Mouse (Mus musculus) intestine, embryonic 16.5 days (tissue): Measurements from ENCODE around the gene Pold1. TPM values are rescaled to one million over a fixed set of nuclear protein-coding genes. Genes with fewer than 3 reads are reported as not detected.

Experiments used
- ATAC-seq: fragments of 200-750 bp; cut with Nextera tagmentation; 2 replicates; pipeline ENCODE4 v1.8.0; 2017; ENCODE audit warnings: moderate TSS enrichment, moderate library complexity
- H3K27ac ChIP-seq: fragments of 300-500 bp; sonication (generic); 2 replicates; pipeline ENCODE4 v1.5.1; 2014; ENCODE audit warnings: mild to moderate bottlenecking, low read length
- H3K27me3 ChIP-seq: fragments of 300-500 bp; sonication (generic); replicated peaks from 2 replicates; pipeline ENCODE4 v1.6.1; 2014; ENCODE audit warnings: low read length, control low read depth, mixed read lengths; ENCODE audit not compliant: control insufficient read depth, insufficient read depth
- H3K36me3 ChIP-seq: fragments of 300-500 bp; sonication (generic); 2 replicates; pipeline ENCODE4 v1.6.1; 2014; ENCODE audit warnings: low read length, control low read depth; ENCODE audit not compliant: control insufficient read depth, insufficient read depth
- H3K4me1 ChIP-seq: fragments of 300-500 bp; sonication (generic); 2 replicates; pipeline ENCODE4 v1.6.1; 2014; ENCODE audit warnings: low read length, control low read depth, mixed read lengths; ENCODE audit not compliant: control insufficient read depth, insufficient read depth
- H3K4me2 ChIP-seq: fragments of 300-500 bp; sonication (generic); 2 replicates; pipeline ENCODE4 v1.6.1; 2014; ENCODE audit warnings: low read depth, low read length, control low read depth
- H3K4me3 ChIP-seq: fragments of 300-500 bp; sonication (generic); 2 replicates; pipeline ENCODE4 v1.5.1; 2014; ENCODE audit warnings: mild to moderate bottlenecking, low read length
- H3K9ac ChIP-seq: fragments of 300-500 bp; sonication (generic); 2 replicates; pipeline ENCODE4 v1.6.1; 2014; ENCODE audit warnings: low read depth, low read length
- H3K9me3 ChIP-seq: fragments of 300-500 bp; sonication (generic); 2 replicates; pipeline ENCODE4 v1.6.1; 2016; ENCODE audit warnings: low read length, control low read depth; ENCODE audit not compliant: control insufficient read depth
- WGBS: fragments of 180-500 bp; shearing (Covaris S2); extraction: QIAGEN DNeasy Blood & Tissue Kit; methylation state at CpG from one replicate; pipeline ENCODE4 v1.1.7; 2014; 5-methylcytosine and 5-hydroxymethylcytosine counted together
- polyA plus RNA-seq: library from polyadenylated mRNA; unstranded; fragments of >200 nt; fragmentation: Nextera tagmentation; extraction: Ambion mirVana; gene quantifications from 2 replicates; pipeline ENCODE4 v1.2.1, GENCODE M21; 2015

The Pold1 gene
- polyA plus RNA-seq, 1 experiment from 2014 or later, result 76.4 TPM

GRCm38 (mm10) chr7:44584921-44585320 is 36.3 kb upstream of the Pold1 start:
- Histone ChIP-seq H3K4me3 (no peak overlapping the region), H3K9ac (no peak overlapping the region), H3K4me2 (no peak overlapping the region), H3K27ac (no peak overlapping the region), H3K9me3 (no peaks in the 10 kb centered on the region), H3K36me3 (no peaks in the 10 kb centered on the region), H3K4me1 (peaks cover 7% of the 10 kb centered on the region; the same call in 1 of the 2 replicates), H3K27me3 (peaks cover 48% of the 10 kb centered on the region)
- 88% methylated on average over 6 of the region's 6 CpGs for WGBS
- ATAC-seq, result no peak

GRCm38 (mm10) chr7:44584265-44584804 is 35.7 kb upstream of the Pold1 start:
- ATAC-seq, result no peak
- Histone ChIP-seq H3K36me3 (no peaks in the 10 kb centered on the region), H3K9ac (no peak overlapping the region), H3K27me3 (peaks cover 43% of the 10 kb centered on the region), H3K4me1 (peaks cover 7% of the 10 kb centered on the region; the same call in 1 of the 2 replicates), H3K9me3 (no peaks in the 10 kb centered on the region), H3K27ac (no peak overlapping the region), H3K4me3 (no peak overlapping the region), H3K4me2 (no peak overlapping the region)
- WGBS, result 77% methylated on average over 4 of the region's 4 CpGs

GRCm38 (mm10) chr7:44583146-44583545 is 34.5 kb upstream of the Pold1 start:
- Histone ChIP-seq H3K27me3 (peaks cover 33% of the 10 kb centered on the region), H3K4me3 (no peak overlapping the region), H3K9ac (no peak overlapping the region), H3K36me3 (no peaks in the 10 kb centered on the region), H3K4me1 (0 out of 2 replicates have a peak, but pooled peaks cover 3% of the 10 kb centered on the region), H3K27ac (no peak overlapping the region), H3K9me3 (peaks cover 4% of the 10 kb centered on the region), H3K4me2 (no peak overlapping the region)
- WGBS, result 93% methylated on average over 1 of the region's 1 CpGs
- ATAC-seq, result no peak

DNA sequence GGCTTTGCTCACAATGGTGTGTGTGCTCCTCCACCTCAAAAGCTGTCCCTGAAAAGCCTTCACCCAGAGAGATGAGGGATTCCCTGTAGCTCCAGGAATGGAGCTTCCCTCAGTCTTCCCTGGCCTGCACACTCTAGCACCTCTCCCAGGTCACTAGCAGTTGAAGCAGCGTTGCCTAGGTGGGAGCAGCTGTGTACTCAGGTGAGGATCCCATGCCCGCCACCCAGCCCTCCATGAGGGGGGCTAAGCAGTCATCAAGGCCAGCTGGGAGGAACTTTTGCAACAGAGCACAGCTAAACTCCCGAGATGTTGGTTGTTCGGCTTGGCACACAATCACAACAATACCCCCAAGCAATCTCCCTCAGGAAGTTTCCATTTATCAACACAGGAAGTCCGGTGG is 34.1 kb upstream of the Pold1 start:
- Histone ChIP-seq H3K27me3 (peaks cover 30% of the 10 kb centered on the region), H3K4me1 (0 out of 2 replicates have a peak, but pooled peaks cover 3% of the 10 kb centered on the region), H3K9ac (no peak overlapping the region), H3K4me3 (no peak overlapping the region), H3K27ac (no peak overlapping the region), H3K36me3 (no peaks in the 10 kb centered on the region), H3K4me2 (no peak overlapping the region), H3K9me3 (peaks cover 5% of the 10 kb centered on the region)
- ATAC-seq, result no peak
- 71% methylated on average over 5 of the region's 5 CpGs for WGBS

DNA sequence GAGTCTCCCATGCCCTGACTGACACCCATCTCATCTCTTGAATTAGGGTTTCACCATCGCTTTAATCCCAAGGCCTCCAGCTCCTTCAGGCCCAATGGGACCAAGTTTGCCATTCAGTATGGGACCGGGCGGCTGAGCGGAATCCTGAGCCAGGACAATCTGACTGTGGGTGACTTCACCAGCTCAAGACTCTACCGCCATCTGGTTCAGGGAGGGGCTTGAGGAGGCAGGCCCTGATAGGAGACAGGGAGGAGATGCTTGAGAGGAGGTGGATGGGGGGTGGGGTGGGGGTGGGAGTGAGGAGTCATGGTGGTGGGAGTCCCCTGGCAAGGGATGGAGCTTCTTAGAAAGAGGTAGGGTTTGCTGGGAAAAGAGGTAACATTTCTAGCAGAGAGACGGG is 33.0 kb upstream of the Pold1 start:
- Histone ChIP-seq H3K27me3 (peaks cover 20% of the 10 kb centered on the region), H3K9ac (no peak overlapping the region), H3K9me3 (peaks cover 5% of the 10 kb centered on the region), H3K27ac (no peak overlapping the region), H3K4me3 (no peak overlapping the region), H3K4me1 (no peaks in the 10 kb centered on the region), H3K36me3 (no peaks in the 10 kb centered on the region), H3K4me2 (no peak overlapping the region)
- 71% methylated on average over 6 of the region's 6 CpGs for WGBS
- no peak for ATAC-seq

GRCm38 (mm10) chr7:44576333-44576844 is 27.7 kb upstream of the Pold1 start:
- peaks cover 5% of the 10 kb centered on the region for H3K9me3 ChIP-seq
- H3K9ac ChIP-seq, result no peak overlapping the region
- ATAC-seq, result no peak
- H3K4me3 ChIP-seq, result no peak overlapping the region
- WGBS, result 41% methylated on average over 5 of the region's 5 CpGs
- no peaks in the 10 kb centered on the region for H3K36me3 ChIP-seq
- H3K27me3 ChIP-seq, result no peaks in the 10 kb centered on the region; the same call in 1 of the 2 replicates
- H3K4me1 ChIP-seq, result no peaks in the 10 kb centered on the region
- no peak overlapping the region for H3K27ac ChIP-seq
- H3K4me2 ChIP-seq, result no peak overlapping the region

GRCm38 (mm10) chr7:44572956-44573484 is 24.4 kb upstream of the Pold1 start:
- Histone ChIP-seq H3K9me3 (no peaks in the 10 kb centered on the region), H3K9ac (no peak overlapping the region), H3K4me1 (no peaks in the 10 kb centered on the region), H3K4me2 (no peak overlapping the region), H3K4me3 (no peak overlapping the region), H3K27me3 (no peaks in the 10 kb centered on the region), H3K27ac (no peak overlapping the region), H3K36me3 (no peaks in the 10 kb centered on the region)
- ATAC-seq, result no peak
- WGBS, result 77% methylated on average over 5 of the region's 5 CpGs

- ATAC-seq, result no peak
- Histone ChIP-seq H3K4me3 (no peak within 1 kb of the TSS), H3K27me3 (no peaks in the 10 kb centered on the region), H3K4me2 (no peak within 1 kb of the TSS), H3K9ac (no peak within 1 kb of the TSS), H3K9me3 (no peaks in the 10 kb centered on the region), H3K36me3 (no peaks in the 10 kb centered on the region), H3K4me1 (no peaks in the 10 kb centered on the region), H3K27ac (no peak within 1 kb of the TSS)
- 34% methylated on average over 7 of the region's 7 CpGs for WGBS
Measured at GRCm38 (mm10) chr7:44572213-44572701, 23.6 kb upstream of the Pold1 start, which contains the start of gene Napsa. Napsa (plus strand) TSS chr7:44572380.

GRCm38 (mm10) chr7:44571811-44572210 is 23.2 kb upstream of the Pold1 start:
- Histone ChIP-seq H3K27me3 (no peaks in the 10 kb centered on the region), H3K4me3 (no peak overlapping the region), H3K9ac (no peak overlapping the region), H3K4me2 (no peak overlapping the region), H3K9me3 (no peaks in the 10 kb centered on the region), H3K27ac (no peak overlapping the region), H3K36me3 (no peaks in the 10 kb centered on the region), H3K4me1 (no peaks in the 10 kb centered on the region)
- ATAC-seq, result no peak
- 70% methylated on average over 4 of the region's 4 CpGs for WGBS
